Mouse (Mus musculus) bone marrow macrophage, adult 2 months (primary cell): ENCODE results near the gene Mrps6.

Source experiments
- CTCF ChIP-seq: IDR thresholded peaks from 2 replicates; pipeline ENCODE4 v1.5.1; 2012; ENCODE audit warnings: low read depth, mild to moderate bottlenecking, low read length, moderate library complexity
- POLR2A ChIP-seq: IDR thresholded peaks from 2 replicates; pipeline ENCODE4 v1.6.1; 2012; ENCODE audit warnings: mild to moderate bottlenecking, low read depth, low read length, borderline replicate concordance

GRCm38 (mm10) chr16:92139386-92140261 lies 81.6 kb downstream of the Mrps6 start:
- TF ChIP-seq CTCF (no peak), POLR2A (no peak)
